Mouse (Mus musculus): ENCODE data around the gene Traf2.
"Not testable (repeated sequence)": the region's sequence is repeated elsewhere in the genome, so short reads cannot be mapped to it uniquely, and the experiment has no call there.

Traf2 gene

GRCm38 (mm10) chr2:25575432-25576027, 28.8 kb upstream of the Traf2 start:
- DNase-seq (ENCODE audit: low spot score in 2 of 2): peak in 1 of 2 experiments; percentile 46

- peak; percentile 98 for DNase-seq (ENCODE audit: low spot score in 2 of 2)
These were observed 28.1 kb upstream of the Traf2 start, which contains the start of the genes Mamdc4 and Phpt1 for GRCm38 (mm10) chr2:25574579-25575431. Mamdc4 (minus strand) TSS chr2:25574845. Phpt1 (minus strand) TSS chr2:25575224.

GRCm38 (mm10) chr2:25574136-25574535, 27.4 kb upstream of the Traf2 start:
- no peak for DNase-seq (ENCODE audit: low spot score in 2 of 2)

- DNase-seq (ENCODE audit: low spot score in 2 of 2): no peak
These were observed 26.3 kb upstream of the Traf2 start for GRCm38 (mm10) chr2:25573068-25573467.

- DNase-seq (ENCODE audit: low spot score in 2 of 2): no peak
These were observed 24.5 kb upstream of the Traf2 start for GRCm38 (mm10) chr2:25571221-25571620.

- DNase-seq (ENCODE audit: low spot score in 2 of 2): no peak
These were observed 22.6 kb upstream of the Traf2 start for GRCm38 (mm10) chr2:25569323-25569722.

- DNase-seq (ENCODE audit: low spot score in 2 of 2): no peak
These were observed 21.8 kb upstream of the Traf2 start for GRCm38 (mm10) chr2:25568473-25569019.

GRCm38 (mm10) chr2:25566558-25566957, 19.8 kb upstream of the Traf2 start:
- DNase-seq (ENCODE audit: low spot score in 2 of 2): no peak

- DNase-seq (ENCODE audit: low spot score in 2 of 2): no peak
These were observed 19.0 kb upstream of the Traf2 start for GRCm38 (mm10) chr2:25565741-25566140.

- DNase-seq (ENCODE audit: low spot score in 2 of 2): no peak
These were observed 15.2 kb upstream of the Traf2 start for GRCm38 (mm10) chr2:25561946-25562345.

GRCm38 (mm10) chr2:25560551-25560950, 13.8 kb upstream of the Traf2 start:
- DNase-seq (ENCODE audit: low spot score in 2 of 2): no peak

- no peak for DNase-seq (ENCODE audit: low spot score in 2 of 2)
These were observed 12.0 kb upstream of the Traf2 start for GRCm38 (mm10) chr2:25558774-25559173.

GRCm38 (mm10) chr2:25557964-25558360, 11.2 kb upstream of the Traf2 start:
- DNase-seq (ENCODE audit: low spot score in 2 of 2): no peak

GRCm38 (mm10) chr2:25557221-25557963, 10.7 kb upstream of the Traf2 start, which contains the start of gene Edf1:
Edf1 (plus strand) TSS chr2:25557847.
- DNase-seq (ENCODE audit: low spot score in 2 of 2): peak; percentile 95 to 96

- no peak for DNase-seq (ENCODE audit: low spot score in 2 of 2)
These were observed 9.6 kb upstream of the Traf2 start for GRCm38 (mm10) chr2:25556296-25556695.

GRCm38 (mm10) chr2:25555479-25555878, 8.7 kb upstream of the Traf2 start:
- not testable (repeated sequence) for DNase-seq (ENCODE audit: low spot score in 2 of 2)

GRCm38 (mm10) chr2:25553171-25553786, 6.5 kb upstream of the Traf2 start:
- DNase-seq (ENCODE audit: low spot score in 2 of 2): not testable (repeated sequence)

- peak in 1 of 2 experiments; percentile 40 for DNase-seq (ENCODE audit: low spot score in 2 of 2)
These were observed 4.4 kb upstream of the Traf2 start for GRCm38 (mm10) chr2:25551186-25551585.

- no peak for DNase-seq (ENCODE audit: low spot score in 2 of 2)
These were observed 2.6 kb upstream of the Traf2 start for GRCm38 (mm10) chr2:25549021-25549991.

Measured in frontal cortex, postnatal 36 days (tissue).